Mouse (Mus musculus): ENCODE results near the gene Bach1. TPM values are rescaled to one million over a fixed set of nuclear protein-coding genes. Genes with fewer than 3 reads are reported as not detected.
"Not testable (repeated sequence)": the region's sequence is repeated elsewhere in the genome, so short reads cannot be mapped to it uniquely, and the experiment has no call there.

Gene Bach1
- polyA plus RNA-seq, 1 experiment from 2014 or later: 36.9 TPM

DNA sequence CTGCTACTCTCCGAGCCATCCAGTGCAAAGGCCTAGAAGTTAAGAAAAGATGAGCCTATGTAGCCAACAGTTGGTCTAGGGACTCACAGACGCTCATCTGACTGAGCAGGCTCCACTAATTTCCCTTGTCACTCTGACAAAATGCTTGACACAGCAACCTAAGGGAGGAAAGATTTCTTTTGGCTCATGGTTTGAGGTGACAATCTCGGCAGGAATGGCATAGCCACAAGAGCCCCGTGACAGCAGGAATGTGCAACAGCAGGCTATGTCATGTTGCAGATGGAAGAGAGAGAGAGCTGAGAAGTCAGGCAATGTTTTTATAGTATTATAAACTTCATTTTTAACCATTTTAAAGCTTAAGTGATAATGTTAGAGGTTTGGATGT lies 32.1 kb upstream of the Bach1 start:
- no peaks in the 10 kb centered on the region for H3K36me3 ChIP-seq (ENCODE audit: inconsistent target)
- H3K79me2 ChIP-seq (ENCODE audit: inconsistent target): no peaks in the 10 kb centered on the region
- H3K27ac ChIP-seq: no peak overlapping the region
- 97% methylated on average over 3 of the region's 4 CpGs for WGBS (ENCODE audit: missing documents)
- no peak overlapping the region for H3K4me3 ChIP-seq (ENCODE audit: inconsistent target)

- H3K79me2 ChIP-seq (ENCODE audit: inconsistent target): no peaks in the 10 kb centered on the region
- no peaks in the 10 kb centered on the region for H3K36me3 ChIP-seq (ENCODE audit: inconsistent target)
- H3K4me3 ChIP-seq (ENCODE audit: inconsistent target): no peak overlapping the region
- no peak overlapping the region for H3K27ac ChIP-seq
- 91% methylated on average over 6 of the region's 6 CpGs for WGBS (ENCODE audit: missing documents)
Measured at GRCm38 (mm10) chr16:87668002-87668401, 30.7 kb upstream of the Bach1 start.

DNA sequence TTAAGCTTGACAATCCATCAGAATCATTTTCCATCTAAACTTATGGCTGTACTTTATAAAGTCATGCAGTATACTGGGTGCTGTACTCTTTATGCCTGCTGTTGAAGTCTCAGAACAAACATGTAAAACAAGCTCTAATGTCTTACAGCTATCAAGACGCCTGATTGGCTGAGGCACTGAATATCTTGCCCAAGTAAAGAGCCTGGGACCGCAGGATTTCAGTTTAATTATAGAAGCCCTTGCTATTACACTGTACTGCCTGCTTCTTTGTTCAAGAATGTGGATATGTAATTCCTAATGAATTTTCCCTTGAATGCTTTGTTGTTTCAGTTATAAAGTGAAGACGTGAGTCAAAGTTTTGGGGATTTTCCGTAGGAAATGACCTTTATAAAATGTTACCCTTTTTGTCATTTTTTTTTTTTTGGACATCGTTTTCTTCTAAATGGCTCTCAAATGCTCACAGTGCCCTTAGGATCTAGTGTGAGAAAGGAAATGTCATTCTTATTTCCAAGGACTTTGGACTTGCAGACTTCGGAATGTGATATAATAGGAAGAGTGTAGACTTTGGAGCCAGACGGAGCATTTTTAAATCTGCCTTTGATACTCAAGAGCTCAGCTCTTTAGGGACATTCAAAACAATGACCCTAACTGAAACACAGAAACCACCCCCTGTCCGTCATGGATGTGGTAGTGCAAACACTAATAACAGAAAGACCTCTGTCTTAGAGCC lies 28.5 kb upstream of the Bach1 start:
- WGBS (ENCODE audit: missing documents): 94% methylated on average over 8 of the region's 8 CpGs
- no peaks in the 10 kb centered on the region for H3K79me2 ChIP-seq (ENCODE audit: inconsistent target)

DNA sequence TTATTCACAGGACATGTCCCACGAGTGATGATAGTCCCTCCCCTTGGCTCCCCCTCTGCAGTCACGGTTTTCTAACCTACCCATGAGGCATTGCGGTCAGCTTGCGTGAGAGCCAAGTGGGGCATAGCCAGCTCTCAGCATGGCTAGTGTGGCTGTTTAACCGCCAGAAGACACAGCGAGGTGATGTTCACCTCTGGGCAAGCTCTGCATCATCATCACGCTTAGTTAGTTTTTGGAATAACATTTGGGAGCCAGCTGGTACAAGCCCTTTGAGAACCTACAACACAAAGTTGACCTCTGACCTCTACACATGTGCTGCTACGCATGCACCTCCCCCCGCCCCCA lies 28.0 kb upstream of the Bach1 start:
- H3K36me3 ChIP-seq (ENCODE audit: inconsistent target): no peaks in the 10 kb centered on the region
- no peaks in the 10 kb centered on the region for H3K79me2 ChIP-seq (ENCODE audit: inconsistent target)
- H3K4me3 ChIP-seq (ENCODE audit: inconsistent target): no peak overlapping the region
- 95% methylated on average over 9 of the region's 9 CpGs for WGBS (ENCODE audit: missing documents)
- H3K27ac ChIP-seq: no peak overlapping the region

More for the DNA sequence above, 28.5 kb upstream of the Bach1 start:
- no peaks in the 10 kb centered on the region for H3K36me3 ChIP-seq (ENCODE audit: inconsistent target)
- H3K27ac ChIP-seq: no peak overlapping the region
- H3K4me3 ChIP-seq (ENCODE audit: inconsistent target): no peak overlapping the region

GRCm38 (mm10) chr16:87671336-87671735 lies 27.4 kb upstream of the Bach1 start:
- Histone ChIP-seq H3K27ac (no peak overlapping the region), H3K4me3 (ENCODE audit: inconsistent target) (no peak overlapping the region), H3K36me3 (ENCODE audit: inconsistent target) (no peaks in the 10 kb centered on the region), H3K79me2 (ENCODE audit: inconsistent target) (no peaks in the 10 kb centered on the region)
- 36% methylated on average over 12 of the region's 12 CpGs for WGBS (ENCODE audit: missing documents)

- 97% methylated on average over 7 of the region's 7 CpGs for WGBS (ENCODE audit: missing documents)
Measured at GRCm38 (mm10) chr16:87673155-87673554, 25.6 kb upstream of the Bach1 start.

DNA sequence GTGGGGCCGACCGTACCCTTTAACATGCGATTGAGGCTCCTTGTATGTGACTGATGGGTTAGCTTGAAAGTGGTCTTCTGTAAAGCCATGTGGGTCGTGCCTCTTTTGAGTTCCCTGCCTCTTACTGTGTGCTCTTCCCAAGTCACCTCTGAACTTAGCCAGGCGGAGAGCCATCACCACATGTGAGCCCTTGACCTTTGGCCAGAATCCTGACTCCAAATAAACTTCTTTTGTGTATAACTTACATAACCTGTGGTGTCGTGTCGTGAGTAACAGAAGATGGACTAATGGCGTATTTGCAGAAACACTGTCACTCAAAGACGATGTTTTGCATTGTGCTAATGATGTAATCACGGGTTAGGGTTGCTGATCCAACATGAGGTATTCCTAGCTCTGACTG lies 22.6 kb upstream of the Bach1 start:
- no peak overlapping the region for H3K4me3 ChIP-seq (ENCODE audit: inconsistent target)
- H3K79me2 ChIP-seq (ENCODE audit: inconsistent target): no peaks in the 10 kb centered on the region
- no peaks in the 10 kb centered on the region for H3K36me3 ChIP-seq (ENCODE audit: inconsistent target)
- 92% methylated on average over 10 of the region's 10 CpGs for WGBS (ENCODE audit: missing documents)
- H3K27ac ChIP-seq: no peak overlapping the region

More at GRCm38 (mm10) chr16:87673155-87673554, 25.6 kb upstream of the Bach1 start:
- Histone ChIP-seq H3K27ac (no peak overlapping the region), H3K4me3 (ENCODE audit: inconsistent target) (no peak overlapping the region), H3K36me3 (ENCODE audit: inconsistent target) (no peaks in the 10 kb centered on the region), H3K79me2 (ENCODE audit: inconsistent target) (no peaks in the 10 kb centered on the region)

DNA sequence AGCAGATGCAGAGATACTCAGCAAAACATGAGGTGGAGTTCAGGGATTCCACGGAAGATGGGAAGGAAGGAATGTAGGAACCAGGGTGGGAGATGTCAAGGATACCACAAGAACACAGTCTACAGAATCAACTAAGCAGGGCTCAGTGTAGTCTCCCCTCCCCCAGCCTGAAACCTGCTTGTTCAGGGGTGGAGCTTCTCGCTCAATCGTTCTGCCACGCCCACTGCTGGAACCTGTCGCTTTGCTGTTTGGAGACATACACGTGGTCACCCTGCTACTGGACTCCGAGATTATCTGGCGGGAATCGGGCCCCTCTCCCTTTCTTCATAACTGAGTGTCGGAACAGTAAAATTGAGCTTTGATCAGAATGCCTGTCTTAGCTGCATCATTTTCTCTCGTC lies 20.1 kb upstream of the Bach1 start:
- Histone ChIP-seq H3K4me3 (ENCODE audit: inconsistent target) (no peak overlapping the region), H3K36me3 (ENCODE audit: inconsistent target) (no peaks in the 10 kb centered on the region), H3K79me2 (ENCODE audit: inconsistent target) (no peaks in the 10 kb centered on the region), H3K27ac (no peak overlapping the region)
- WGBS (ENCODE audit: missing documents): 88% methylated on average over 11 of the region's 11 CpGs

GRCm38 (mm10) chr16:87680912-87681634 lies 17.7 kb upstream of the Bach1 start:
- H3K36me3 ChIP-seq (ENCODE audit: inconsistent target): no peaks in the 10 kb centered on the region
- no peak overlapping the region for H3K4me3 ChIP-seq (ENCODE audit: inconsistent target)
- H3K27ac ChIP-seq: no peak overlapping the region
- no peaks in the 10 kb centered on the region for H3K79me2 ChIP-seq (ENCODE audit: inconsistent target)
- 74% methylated on average over 9 of the region's 9 CpGs for WGBS (ENCODE audit: missing documents)

- no peak overlapping the region for H3K4me3 ChIP-seq (ENCODE audit: inconsistent target)
- no peaks in the 10 kb centered on the region for H3K36me3 ChIP-seq (ENCODE audit: inconsistent target)
- 81% methylated on average over 3 of the region's 3 CpGs for WGBS (ENCODE audit: missing documents)
- H3K27ac ChIP-seq: no peak overlapping the region
- no peaks in the 10 kb centered on the region for H3K79me2 ChIP-seq (ENCODE audit: inconsistent target)
Measured at GRCm38 (mm10) chr16:87681848-87682247, 16.9 kb upstream of the Bach1 start.

DNA sequence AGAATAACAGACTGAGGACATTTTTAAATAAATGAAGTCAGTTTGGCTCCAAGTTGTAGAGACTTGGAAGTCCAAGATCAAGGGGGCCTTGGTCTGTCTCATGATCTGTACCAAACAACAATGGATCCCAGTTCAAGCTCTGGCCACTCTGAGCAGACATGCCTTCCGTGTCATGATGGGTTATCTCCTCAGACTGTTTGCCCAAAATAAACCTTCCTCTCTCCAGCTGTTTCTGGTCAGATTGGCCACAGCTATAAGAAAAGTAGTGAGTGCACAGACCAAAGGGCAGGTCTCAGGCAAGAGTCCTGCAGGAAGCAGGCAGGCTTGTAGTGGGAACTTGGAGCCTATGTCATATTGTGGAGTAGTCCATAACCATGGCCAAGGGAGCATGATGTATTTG lies 12.3 kb upstream of the Bach1 start:
- Histone ChIP-seq H3K36me3 (ENCODE audit: inconsistent target) (no peaks in the 10 kb centered on the region), H3K27ac (no peak overlapping the region), H3K4me3 (ENCODE audit: inconsistent target) (no peak overlapping the region), H3K79me2 (ENCODE audit: inconsistent target) (no peaks in the 10 kb centered on the region)
- 74% methylated on average over 1 of the region's 1 CpGs for WGBS (ENCODE audit: missing documents)

DNA sequence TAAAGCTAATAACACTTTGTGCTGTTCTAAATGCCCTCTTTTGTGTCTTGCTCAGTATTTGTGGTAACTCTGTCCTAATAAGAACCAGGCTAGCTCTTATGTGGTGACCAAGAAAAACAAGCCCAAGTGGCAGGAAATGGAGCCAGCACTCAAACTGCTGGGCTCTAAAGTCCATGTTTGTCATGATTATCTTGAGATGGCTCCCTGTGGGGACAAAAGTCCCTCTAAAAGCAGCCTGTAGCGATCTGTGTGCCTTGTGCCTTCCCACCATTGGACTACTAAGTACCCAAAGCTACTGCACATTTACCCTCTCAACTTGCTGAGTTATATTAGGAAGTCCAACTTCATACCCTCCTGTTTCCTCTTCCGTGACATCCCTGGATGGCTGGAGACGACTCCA lies 11.4 kb upstream of the Bach1 start:
- 82% methylated on average over 3 of the region's 3 CpGs for WGBS (ENCODE audit: missing documents)
- Histone ChIP-seq H3K36me3 (ENCODE audit: inconsistent target) (no peaks in the 10 kb centered on the region), H3K27ac (no peak overlapping the region), H3K79me2 (ENCODE audit: inconsistent target) (no peaks in the 10 kb centered on the region), H3K4me3 (ENCODE audit: inconsistent target) (no peak overlapping the region)

DNA sequence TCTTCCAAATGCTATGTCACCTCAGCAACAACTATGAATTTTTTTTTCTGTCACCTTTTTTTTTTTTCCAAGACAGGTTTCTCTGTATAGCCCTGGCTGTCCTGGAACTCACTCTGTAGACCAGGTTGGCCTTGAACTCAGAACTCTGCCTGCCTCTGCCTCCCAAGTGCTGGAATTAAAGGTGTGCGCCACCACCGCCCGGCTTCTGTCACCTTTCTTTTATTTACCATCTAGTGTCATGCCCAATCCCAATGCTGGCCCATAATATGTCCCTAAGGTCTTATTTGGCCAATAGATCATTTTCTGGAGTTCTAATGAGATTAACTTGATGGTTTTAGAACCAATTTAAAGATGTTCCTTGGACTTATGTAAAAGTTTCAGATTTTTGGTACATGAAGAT lies 10.4 kb upstream of the Bach1 start:
- H3K27ac ChIP-seq: peak overlapping the region; percentile 87
- not testable (repeated sequence) for H3K36me3 ChIP-seq (ENCODE audit: inconsistent target); H3K4me3 ChIP-seq (ENCODE audit: inconsistent target); H3K79me2 ChIP-seq (ENCODE audit: inconsistent target)
- WGBS (ENCODE audit: missing documents): 100% methylated on average over 3 of the region's 3 CpGs

DNA sequence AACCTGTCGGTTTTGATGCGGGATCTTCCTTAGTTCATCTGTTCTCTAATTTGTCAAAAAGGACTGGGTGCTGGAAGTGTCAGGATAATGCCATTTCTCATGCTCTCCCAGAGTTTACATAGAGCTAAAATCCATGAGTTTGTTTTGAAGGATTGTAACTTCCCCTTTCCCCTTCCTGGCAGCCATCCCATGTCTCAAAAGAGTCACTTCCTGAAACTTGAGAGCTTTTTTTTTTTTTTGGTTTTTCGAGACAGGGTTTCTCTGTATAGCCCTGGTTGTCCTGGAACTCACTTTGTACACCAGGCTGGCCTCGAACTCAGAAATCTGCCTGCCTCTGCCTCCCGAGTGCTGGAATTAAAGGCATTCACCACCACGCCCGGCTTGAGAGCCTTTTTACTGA lies 9.9 kb upstream of the Bach1 start:
- H3K79me2 ChIP-seq (ENCODE audit: inconsistent target); H3K36me3 ChIP-seq (ENCODE audit: inconsistent target); H3K4me3 ChIP-seq (ENCODE audit: inconsistent target): not testable (repeated sequence)
- peak overlapping the region; percentile 87 for H3K27ac ChIP-seq
- WGBS (ENCODE audit: missing documents): 17% methylated on average over 7 of the region's 7 CpGs

GRCm38 (mm10) chr16:87689225-87689624 lies 9.5 kb upstream of the Bach1 start:
- H3K4me3 ChIP-seq (ENCODE audit: inconsistent target): no peak overlapping the region
- H3K36me3 ChIP-seq (ENCODE audit: inconsistent target): no peaks in the 10 kb centered on the region
- WGBS (ENCODE audit: missing documents): 10% methylated on average over 8 of the region's 8 CpGs
- H3K27ac ChIP-seq: peak overlapping the region; percentile 87
- no peaks in the 10 kb centered on the region for H3K79me2 ChIP-seq (ENCODE audit: inconsistent target)
